Mouse (Mus musculus) embryonic fibroblast, embryonic 13.5 days (primary cell): Measurements from ENCODE around the gene BC048679. TPM values are rescaled to one million over a fixed set of nuclear protein-coding genes. Genes with fewer than 3 reads are reported as not detected.

ENCODE experiments used
- H3K27ac ChIP-seq: 2 replicates; pipeline ENCODE4 v1.5.1; 2012; ENCODE audit warnings: low read length, control low read depth, inconsistent platforms; ENCODE audit not compliant: insufficient read depth
- H3K4me1 ChIP-seq: 2 replicates; pipeline ENCODE4 v1.6.1; 2011; ENCODE audit warnings: low read length; ENCODE audit not compliant: control insufficient read depth, insufficient read depth
- H3K4me3 ChIP-seq: 2 replicates; pipeline ENCODE4 v1.5.1; 2011; ENCODE audit warnings: mild to moderate bottlenecking, control low read depth, low read length; ENCODE audit not compliant: insufficient read depth
- CTCF ChIP-seq: IDR thresholded peaks from 2 replicates; pipeline ENCODE4 v1.5.1; 2011; ENCODE audit warnings: mild to moderate bottlenecking, control low read depth, low read length, moderate library complexity, borderline replicate concordance; ENCODE audit not compliant: insufficient read depth
- POLR2A ChIP-seq: IDR thresholded peaks from 2 replicates; pipeline ENCODE4 v1.6.1; 2011; ENCODE audit warnings: low read depth, mild to moderate bottlenecking, control low read depth, low read length, moderate library complexity
- polyA plus RNA-seq: library from polyadenylated mRNA; stranded (reverse); fragments of >200 nt; gene quantifications from 2 replicates; pipeline ENCODE4 v1.2.4, GENCODE M21; 2011; ENCODE audit warnings: low read depth; ENCODE audit not compliant: missing spikeins, insufficient read length

Gene BC048679
- polyA plus RNA-seq, 1 experiment = not detected

DNA sequence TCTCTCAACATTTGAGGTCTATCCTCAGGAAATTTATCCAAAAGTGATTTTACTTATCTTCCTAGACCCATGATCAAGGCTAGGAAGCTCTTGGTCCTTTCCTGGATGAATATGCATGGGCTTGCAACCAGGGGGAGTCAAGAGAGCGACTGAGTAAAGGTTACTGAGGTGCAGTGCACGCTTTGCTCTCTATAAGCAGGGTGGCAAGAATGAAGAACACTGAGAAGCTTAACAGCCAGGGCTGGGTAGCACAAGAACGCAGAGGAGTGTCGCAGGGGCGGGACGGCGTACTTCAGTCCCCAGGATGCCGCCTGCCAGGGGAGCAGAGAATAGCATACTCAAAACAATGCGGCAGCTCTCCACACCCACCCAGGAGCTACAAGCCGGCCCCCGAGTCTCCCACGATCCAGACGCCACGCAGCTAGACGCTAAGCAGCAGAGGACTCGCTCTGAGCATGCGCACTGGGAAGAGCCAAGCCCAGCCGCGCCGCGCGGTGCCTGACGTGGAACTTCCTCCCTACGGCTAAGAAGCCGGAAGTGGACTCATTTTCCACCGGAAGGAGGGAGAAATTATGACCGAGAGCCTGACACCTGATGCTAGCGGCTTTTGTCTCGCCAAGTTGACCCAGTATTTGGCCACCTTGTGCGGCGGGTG lies 25.1 kb upstream of the BC048679 start:
- peaks cover 2% of the 10 kb centered on the region; the same call in 1 of the 2 replicates for H3K4me1 ChIP-seq
- TF ChIP-seq POLR2A (peak; percentile 98), CTCF (no peak)
- peak overlapping the region; percentile 82 for H3K4me3 ChIP-seq
- peak overlapping the region; percentile 59 for H3K27ac ChIP-seq

DNA sequence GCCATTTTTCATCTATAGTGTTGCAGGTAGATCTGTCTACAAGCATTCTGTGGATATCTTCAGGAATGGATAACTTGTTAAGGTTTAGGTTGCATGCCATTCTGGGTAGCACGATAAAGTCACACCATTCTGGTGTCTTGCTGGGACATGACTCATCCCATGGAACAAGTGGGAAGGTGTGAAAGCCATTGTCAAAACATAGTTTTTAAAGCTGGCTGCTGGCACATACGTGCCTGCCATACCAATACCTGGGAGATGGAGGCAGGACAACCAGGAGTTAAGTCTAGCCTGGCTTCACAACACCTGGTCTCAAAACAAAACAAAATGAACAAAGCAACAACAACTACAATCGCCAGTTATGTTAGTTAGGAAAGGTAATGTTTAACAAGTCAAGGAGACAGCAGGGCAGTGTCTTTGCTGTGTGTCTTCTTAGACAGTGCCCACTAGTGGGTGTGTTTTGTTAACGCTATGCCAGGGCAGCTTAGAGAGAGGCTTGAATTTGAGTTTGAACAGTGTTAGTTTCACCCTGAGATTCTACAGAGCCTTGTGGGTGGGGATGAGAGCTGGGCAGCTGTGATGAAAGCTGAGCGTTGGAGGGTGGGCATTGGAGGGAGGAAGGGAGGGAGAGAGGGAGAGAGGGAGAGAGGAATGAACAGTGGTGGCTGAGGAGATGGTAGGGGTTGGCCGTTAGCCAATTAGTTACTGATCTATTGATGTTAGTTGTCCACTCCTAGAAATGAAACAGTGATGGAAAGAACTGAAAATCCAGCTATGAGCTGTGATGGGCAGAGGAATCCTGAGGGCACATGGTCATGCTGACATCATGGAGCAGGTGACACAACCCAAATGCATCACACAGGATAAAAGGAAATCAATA lies 18.3 kb upstream of the BC048679 start:
- Histone ChIP-seq H3K4me3 (no peak overlapping the region), H3K4me1 (no peaks in the 10 kb centered on the region)
- TF ChIP-seq CTCF (no peak), POLR2A (no peak)

DNA sequence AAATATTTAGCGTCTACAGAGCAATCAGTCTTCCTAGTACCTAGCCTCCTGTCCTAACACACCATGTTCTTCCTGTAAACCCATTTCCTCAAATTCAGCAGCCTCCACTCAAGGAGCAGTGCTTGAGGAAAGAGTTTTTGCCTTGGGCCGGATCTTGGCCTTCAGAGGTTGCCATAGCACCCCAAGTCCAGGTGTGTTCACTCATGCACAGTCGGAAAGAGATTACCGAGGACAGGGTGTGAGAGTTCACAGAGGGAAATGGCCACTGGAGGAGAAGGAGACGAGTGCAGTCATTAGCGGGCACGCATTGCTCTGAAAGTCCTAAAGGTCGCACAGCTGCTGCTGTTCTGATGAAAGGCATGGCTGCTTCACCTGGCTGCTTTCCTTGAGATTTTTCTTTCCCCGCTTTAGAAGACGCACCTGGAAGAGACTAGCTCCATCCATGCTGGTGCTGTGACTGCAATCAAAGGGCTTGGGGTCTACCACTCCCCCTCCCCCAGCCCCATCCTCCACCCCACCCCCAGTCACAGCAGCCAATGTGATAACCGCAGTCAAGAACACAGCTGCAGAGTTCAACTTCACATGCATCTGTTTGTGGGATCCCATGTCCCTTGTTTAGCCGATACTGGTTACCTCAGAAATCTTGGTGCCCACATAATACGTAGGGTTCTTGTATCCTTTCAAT lies 17.0 kb upstream of the BC048679 start:
- no peaks in the 10 kb centered on the region for H3K4me1 ChIP-seq
- no peak overlapping the region for H3K4me3 ChIP-seq
- no peak overlapping the region for H3K27ac ChIP-seq
- TF ChIP-seq CTCF (no peak), POLR2A (no peak)

More for the DNA sequence above, 18.3 kb upstream of the BC048679 start:
- H3K27ac ChIP-seq = no peak overlapping the region

DNA sequence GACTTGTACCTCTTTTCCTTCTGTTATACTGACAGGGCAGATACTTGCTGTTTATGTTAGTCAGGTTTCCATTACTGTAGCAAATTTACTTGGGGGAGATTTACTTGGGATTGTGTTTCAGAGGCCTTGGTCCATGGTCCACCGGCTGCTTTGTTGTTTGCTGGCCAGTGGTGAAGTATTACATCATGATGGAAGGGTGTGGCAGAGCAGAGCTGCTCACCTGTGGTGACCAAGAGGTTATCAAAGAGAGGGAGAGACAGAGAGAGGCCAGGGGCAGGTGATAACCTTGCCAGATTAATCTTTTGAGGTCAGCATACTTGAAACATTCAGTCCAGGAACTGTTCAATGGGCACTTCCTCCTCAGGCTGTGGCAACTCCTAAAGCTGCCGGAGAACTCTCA lies 3.0 kb upstream of the BC048679 start:
- no peak overlapping the region for H3K4me3 ChIP-seq
- no peak overlapping the region for H3K27ac ChIP-seq
- no peaks in the 10 kb centered on the region for H3K4me1 ChIP-seq
- TF ChIP-seq POLR2A = no peak

DNA sequence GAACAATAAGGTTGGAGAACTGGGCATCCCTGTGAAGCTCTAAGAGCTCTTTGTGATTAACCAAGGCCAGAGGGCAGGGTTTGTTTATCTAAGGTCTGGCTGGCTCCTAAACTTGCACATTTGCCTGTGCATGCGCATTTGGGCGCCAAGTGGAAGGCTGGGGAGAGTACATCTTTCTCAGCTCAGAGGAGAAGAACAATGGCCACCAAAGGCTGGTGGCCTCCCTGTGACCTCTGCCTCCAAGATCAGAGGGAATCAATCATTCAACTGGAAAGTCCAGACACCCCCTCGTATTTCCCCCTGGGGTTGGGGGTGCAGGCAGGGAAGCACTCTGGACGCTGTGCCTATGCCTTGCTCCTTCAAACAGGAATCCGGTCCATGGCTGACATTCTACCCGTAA lies 910 bp downstream of the BC048679 start:
- no peak overlapping the region for H3K4me3 ChIP-seq
- H3K4me1 ChIP-seq = no peaks in the 10 kb centered on the region
- TF ChIP-seq CTCF (no peak), POLR2A (no peak)
- no peak overlapping the region for H3K27ac ChIP-seq

DNA sequence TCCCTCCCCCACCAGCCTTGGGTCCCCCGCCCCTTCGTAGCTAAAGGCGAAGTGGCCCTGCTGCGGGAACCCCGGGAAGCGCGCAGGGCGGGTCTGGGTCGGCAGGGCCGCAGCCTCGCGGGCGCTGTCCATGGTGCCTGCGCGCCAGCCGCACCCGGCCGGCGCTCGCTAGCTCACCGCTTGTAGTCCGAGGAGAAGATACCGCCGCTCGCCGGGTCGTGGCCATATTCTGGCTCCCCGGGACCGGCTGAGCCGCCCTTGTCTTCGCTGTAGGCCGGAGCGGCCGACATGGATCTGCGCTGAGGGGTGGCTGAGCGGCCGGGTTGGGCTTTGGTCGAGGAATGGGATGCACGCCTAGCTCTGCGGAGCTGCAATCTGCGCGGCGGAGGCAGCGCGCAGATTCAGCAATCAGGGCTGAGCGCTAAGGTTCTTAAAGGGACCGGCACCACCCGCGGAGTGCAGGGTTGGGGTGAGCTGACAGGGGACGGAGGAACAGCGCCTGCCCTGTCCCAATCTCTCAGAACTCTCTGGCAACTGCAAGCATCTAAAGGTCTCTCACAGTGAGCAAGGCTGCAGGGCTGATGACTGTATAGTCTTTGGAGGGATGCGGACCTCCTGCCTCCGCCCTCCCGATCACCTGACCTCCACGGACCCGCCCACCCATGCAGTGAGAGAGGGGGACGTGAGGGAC lies 4.6 kb downstream of the BC048679 start, which contains the start of gene Ap3b2:
Ap3b2 (minus strand) TSS at position 595 of the 691 bp plus-strand sequence.
- Histone ChIP-seq H3K4me1 (no peaks in the 10 kb centered on the region), H3K4me3 (peak within 1 kb of the TSS; percentile 54), H3K27ac (no peak within 1 kb of the TSS)
- TF ChIP-seq CTCF (no peak), POLR2A (no peak)

DNA sequence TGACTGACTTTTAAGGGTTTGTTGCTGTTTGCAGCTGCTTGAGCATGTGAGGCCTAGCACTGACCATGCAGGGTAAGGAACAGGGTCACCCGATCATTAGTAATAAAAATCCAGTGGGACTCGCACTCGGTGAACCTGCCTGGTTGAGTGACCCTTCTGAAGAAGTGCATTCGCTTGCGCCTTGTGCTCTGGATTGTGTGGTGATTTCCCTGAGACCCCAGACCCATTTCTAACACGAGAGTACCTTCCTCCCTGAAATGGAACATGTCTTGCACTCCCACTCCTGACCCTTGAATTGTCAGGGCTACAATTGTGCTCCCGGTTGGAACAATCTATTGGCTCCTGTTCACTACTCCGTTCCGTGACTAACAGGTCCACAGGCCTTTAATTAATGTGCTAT lies 5.5 kb downstream of the BC048679 start:
- no peak overlapping the region for H3K27ac ChIP-seq
- TF ChIP-seq POLR2A (no peak), CTCF (no peak)
- no peaks in the 10 kb centered on the region for H3K4me1 ChIP-seq
- H3K4me3 ChIP-seq = no peak overlapping the region

DNA sequence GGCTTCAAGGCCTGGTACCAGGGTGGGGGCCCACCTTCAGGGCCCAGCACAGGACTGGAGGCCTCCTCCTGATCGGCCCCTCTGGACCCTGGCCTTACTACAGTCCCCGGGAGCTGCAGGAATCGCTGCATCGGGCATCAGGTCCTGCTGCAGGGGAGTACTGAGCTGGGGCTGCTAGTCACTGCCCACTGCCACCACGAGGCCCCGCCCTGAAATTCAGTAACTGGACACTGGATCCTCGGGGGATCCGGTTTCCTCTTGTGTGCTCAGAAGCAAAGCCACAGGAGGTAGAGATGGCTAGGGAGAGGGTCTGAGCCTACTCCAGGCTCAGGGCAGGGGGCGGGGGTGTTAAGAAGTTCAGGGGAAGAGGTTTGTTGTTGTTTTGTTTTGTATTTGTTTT lies 8.4 kb downstream of the BC048679 start:
- Histone ChIP-seq H3K4me1 (no peaks in the 10 kb centered on the region), H3K4me3 (no peak overlapping the region), H3K27ac (no peak overlapping the region)
- TF ChIP-seq POLR2A (no peak), CTCF (no peak)

DNA sequence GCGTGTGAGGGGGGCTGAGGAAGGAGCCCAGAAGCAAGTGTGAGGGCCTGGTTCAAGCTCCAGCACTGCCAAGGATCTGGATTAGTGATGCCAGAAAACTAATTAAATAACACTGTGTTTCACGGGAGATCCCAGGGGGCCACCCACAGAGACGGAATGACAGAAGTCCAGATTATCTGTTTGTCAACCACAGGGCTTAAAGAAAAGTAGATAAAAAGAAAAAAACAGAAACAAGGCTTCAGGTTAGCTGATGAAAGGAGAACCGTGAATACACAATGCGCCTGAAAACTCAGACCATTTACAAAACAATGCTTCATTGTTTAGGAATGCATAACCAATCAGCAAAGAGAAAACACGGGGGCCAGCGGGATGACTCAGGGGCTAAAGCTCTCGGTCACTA lies 17.3 kb downstream of the BC048679 start:
- H3K27ac ChIP-seq = no peak overlapping the region
- H3K4me1 ChIP-seq = no peaks in the 10 kb centered on the region
- no peak for TF ChIP-seq CTCF
- TF ChIP-seq POLR2A = no peak
- H3K4me3 ChIP-seq = no peak overlapping the region
